22 mouse cellular contexts compared by ENCODE assay signal in the genomic region with DNA sequence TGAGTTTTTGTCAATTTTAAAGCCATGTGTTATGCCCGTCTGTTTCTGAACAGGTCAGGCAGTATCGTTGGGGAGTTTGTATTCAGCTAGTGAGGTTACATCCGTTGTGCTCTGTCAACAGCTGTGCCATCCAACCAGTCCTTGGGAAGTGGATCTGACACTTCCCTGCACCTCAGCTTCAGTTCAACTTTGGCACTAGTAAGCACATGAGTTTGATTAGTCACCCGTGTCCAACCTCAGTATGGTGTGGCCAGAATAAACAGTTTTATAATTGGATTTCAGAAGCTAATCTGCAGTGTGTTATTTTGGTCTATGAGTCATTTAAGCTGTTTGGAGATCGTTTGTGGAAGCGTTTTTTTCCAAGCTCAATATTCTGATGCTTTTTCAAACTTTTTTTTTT. TPM values are rescaled to one million over a fixed set of nuclear protein-coding genes. Genes with fewer than 3 reads are reported as not detected.
DNase-seq lines count a peak whose midpoint lies in the region; ATAC-seq and TF ChIP-seq lines count a peak whose summit lies in the region.
"Had no signal": no experiment of that assay in that cellular context is flagged by ENCODE, and none has a peak within 500 bp of the region (broad histone marks: within the 10 kb centered on the region; RNA-seq: fewer than 3 reads in every experiment).

No protein-coding gene starts in this region.

- H3K4me3 ChIP-seq in layer of hippocampus, adult 2 months = no peak overlapping the region
- H3K4me3 ChIP-seq: embryonic facial prominence, embryonic 10.5 days; forebrain, embryonic 13.5 days; heart, embryonic 10.5 days; hindbrain, embryonic 12.5 days had no signal

- no peak for TF ChIP-seq CTCF in layer of hippocampus, adult 2 months (conservative IDR thresholded peaks at IDR 0.05)

- ATAC-seq in cerebellum, adult (ENCODE audit: insufficient number of reproducible peaks, low FRiP score, low TSS enrichment) = no peak
- ATAC-seq: forebrain, embryonic 13.5 days; forebrain, postnatal 0 days; hindbrain, embryonic 16.5 days; inflammation-experienced regulatory T-cells, adult 6 months had no signal

- no peak for DNase-seq in layer of hippocampus, adult 2 months (ENCODE audit: low spot score in 2 of 2)
- DNase-seq in layer of hippocampus, adult 8-10 months (ENCODE audit: low spot score in 2 of 2) = no peak
- peak; percentile 6 for DNase-seq in retina, postnatal 1 day
- DNase-seq in retina, embryonic 14.5 days (ENCODE audit: low spot score) = no peak
- peak; percentile 61 for DNase-seq in Muller cell, postnatal 12 days (ENCODE audit: inconsistent ontology term)
- no peak for DNase-seq in urinary bladder, postnatal 25 days (ENCODE audit: low spot score)
- DNase-seq: adrenal gland, postnatal 10 days; cerebellum, adult 18-20 months; cerebellum, adult 9-11 months; cerebellum, postnatal 36 days; forebrain, postnatal 0 days; gastrocnemius, postnatal 36 days; heart, adult 11 months; heart, postnatal 10 days; heart, postnatal 4 days had no signal

- peak overlapping the region; percentile 77 for H3K27ac ChIP-seq in layer of hippocampus, adult 2 months
- H3K27ac ChIP-seq: embryonic facial prominence, embryonic 10.5 days; forebrain, embryonic 13.5 days; heart, embryonic 10.5 days; hindbrain, embryonic 12.5 days had no signal

RNA-seq across cellular contexts. Expression of a gene that starts 35.8 kb away (rescaled TPM):
- total RNA-seq in layer of hippocampus, adult 2 months (2021) = 100 to 1,000 TPM; 539 to 547 TPM
- 100 to 1,000 TPM; 456 to 507 (median 496) TPM for total RNA-seq in layer of hippocampus, adult 8-10 months (2022)

Comparison
In these comparisons a context has a peak if more than half of its experiments do, and no peak if none do; other contexts are left out.
1. DNase-seq: peak in retina, postnatal 1 day (single experiment) and Muller cell, postnatal 12 days (single experiment); none in layer of hippocampus, adult 2 months (0 of 2), layer of hippocampus, adult 8-10 months (0 of 2), retina, embryonic 14.5 days (single experiment) and urinary bladder, postnatal 25 days (single experiment).